Mouse (Mus musculus): ENCODE data around the gene Cers1. TPM values are rescaled to one million over a fixed set of nuclear protein-coding genes. Genes with fewer than 3 reads are reported as not detected.

Cers1 gene
- total RNA-seq, 1 experiment = 1.9 TPM

- TF ChIP-seq ZNF384 (IDR thresholded peaks at IDR 0.05; ENCODE audit: low read depth, low read length) (no peak), MAFK (IDR thresholded peaks at IDR 0.05; ENCODE audit: insufficient read depth, low read depth, low read length) (no peak), ZC3H11A (IDR thresholded peaks at IDR 0.05; ENCODE audit: borderline replicate concordance, low read depth, low read length) (no peak), HCFC1 (IDR thresholded peaks at IDR 0.05; ENCODE audit: borderline replicate concordance, insufficient read depth, low read length) (no peak), CHD2 (IDR thresholded peaks at IDR 0.05; ENCODE audit: low read depth, low read length) (no peak)
- Histone ChIP-seq H3K27ac (ENCODE audit: insufficient read depth, low read depth, low read length, poor library complexity, severe bottlenecking) (no peak overlapping the region), H3K36me3 (ENCODE audit: control insufficient read depth, insufficient read depth, low read length, poor library complexity, severe bottlenecking) (no peaks in the 10 kb centered on the region), H3K9me3 (ENCODE audit: control insufficient read depth, insufficient read depth, low read depth, low read length) (no peaks in the 10 kb centered on the region), H3K4me3 (ENCODE audit: insufficient read depth in 1 of 2, low read depth in 1 of 2, low read length in 2 of 2, poor library complexity in 1 of 2, severe bottlenecking in 1 of 2) (no peak overlapping the region), H3K9ac (ENCODE audit: insufficient read depth, low read depth, low read length, poor library complexity, severe bottlenecking) (no peak overlapping the region), H3K4me1 (ENCODE audit: control insufficient read depth in 2 of 2, insufficient read depth in 2 of 2, low read length in 2 of 2, poor library complexity in 1 of 2) (peaks cover 0 to 10% of the 10 kb centered on the region in 2 experiments; a peak in 1 of 4 replicates)
- no peak for DNase-seq (ENCODE audit: low read depth, low spot score)
- in situ Hi-C loops (cut with MboI; ENCODE audit: low sequenced_read_pairs in 2 of 2, unreplicated experiment in 2 of 2) = no loop called here
Observed at GRCm38 (mm10) chr8:70370476-70370875, 54.9 kb downstream of the Cers1 start.

- Histone ChIP-seq H3K4me3 (ENCODE audit: insufficient read depth in 1 of 2, low read depth in 1 of 2, low read length in 2 of 2, poor library complexity in 1 of 2, severe bottlenecking in 1 of 2) (no peak overlapping the region), H3K9me3 (ENCODE audit: control insufficient read depth, insufficient read depth, low read depth, low read length) (no peaks in the 10 kb centered on the region), H3K9ac (ENCODE audit: insufficient read depth, low read depth, low read length, poor library complexity, severe bottlenecking) (no peak overlapping the region), H3K4me1 (ENCODE audit: control insufficient read depth in 2 of 2, insufficient read depth in 2 of 2, low read length in 2 of 2, poor library complexity in 1 of 2) (peaks cover 0 to 20% of the 10 kb centered on the region in 2 experiments; a peak in 1 of 4 replicates), H3K27ac (ENCODE audit: insufficient read depth, low read depth, low read length, poor library complexity, severe bottlenecking) (no peak overlapping the region), H3K36me3 (ENCODE audit: control insufficient read depth, insufficient read depth, low read length, poor library complexity, severe bottlenecking) (no peaks in the 10 kb centered on the region)
- no peak for DNase-seq (ENCODE audit: low read depth, low spot score)
- in situ Hi-C loops (cut with MboI; ENCODE audit: low sequenced_read_pairs in 2 of 2, unreplicated experiment in 2 of 2) = no loop called here
- TF ChIP-seq HCFC1 (IDR thresholded peaks at IDR 0.05; ENCODE audit: borderline replicate concordance, insufficient read depth, low read length) = no peak
- TF ChIP-seq MAFK (IDR thresholded peaks at IDR 0.05; ENCODE audit: insufficient read depth, low read depth, low read length) = no peak
Observed at GRCm38 (mm10) chr8:70371951-70372350, 56.4 kb downstream of the Cers1 start.

- Histone ChIP-seq H3K27ac (ENCODE audit: insufficient read depth, low read depth, low read length, poor library complexity, severe bottlenecking) (no peak within 1 kb of the TSS), H3K9ac (ENCODE audit: insufficient read depth, low read depth, low read length, poor library complexity, severe bottlenecking) (peak within 1 kb of the TSS; percentile 47), H3K9me3 (ENCODE audit: control insufficient read depth, insufficient read depth, low read depth, low read length) (no peaks in the 10 kb centered on the region), H3K36me3 (ENCODE audit: control insufficient read depth, insufficient read depth, low read length, poor library complexity, severe bottlenecking) (no peaks in the 10 kb centered on the region), H3K4me1 (ENCODE audit: control insufficient read depth in 2 of 2, insufficient read depth in 2 of 2, low read length in 2 of 2, poor library complexity in 1 of 2) (peaks cover 0 to 20% of the 10 kb centered on the region in 2 experiments; a peak in 1 of 4 replicates), H3K4me3 (ENCODE audit: insufficient read depth in 1 of 2, low read depth in 1 of 2, low read length in 2 of 2, poor library complexity in 1 of 2, severe bottlenecking in 1 of 2) (peak within 1 kb of the TSS; percentile 85 to 92)
- in situ Hi-C loops (cut with MboI; ENCODE audit: low sequenced_read_pairs in 2 of 2, unreplicated experiment in 2 of 2) = no loop called here
- DNase-seq (ENCODE audit: low read depth, low spot score) = no peak
- no peak for TF ChIP-seq CHD2 (IDR thresholded peaks at IDR 0.05; ENCODE audit: low read depth, low read length)
- no peak for TF ChIP-seq ZC3H11A (IDR thresholded peaks at IDR 0.05; ENCODE audit: borderline replicate concordance, low read depth, low read length)
- no peak for TF ChIP-seq HCFC1 (IDR thresholded peaks at IDR 0.05; ENCODE audit: borderline replicate concordance, insufficient read depth, low read length)
- TF ChIP-seq ZNF384 (IDR thresholded peaks at IDR 0.05; ENCODE audit: low read depth, low read length) = no peak
- TF ChIP-seq MAFK (IDR thresholded peaks at IDR 0.05; ENCODE audit: insufficient read depth, low read depth, low read length) = no peak
Observed at GRCm38 (mm10) chr8:70373397-70374317, 58.1 kb downstream of the Cers1 start, which contains the start of gene Comp. Comp (plus strand) TSS chr8:70373558.

GRCm38 (mm10) chr8:70374318-70374927 is 58.8 kb downstream of the Cers1 start:
- Histone ChIP-seq H3K9me3 (ENCODE audit: control insufficient read depth, insufficient read depth, low read depth, low read length) (no peaks in the 10 kb centered on the region), H3K27ac (ENCODE audit: insufficient read depth, low read depth, low read length, poor library complexity, severe bottlenecking) (no peak overlapping the region), H3K4me1 (ENCODE audit: control insufficient read depth in 2 of 2, insufficient read depth in 2 of 2, low read length in 2 of 2, poor library complexity in 1 of 2) (peaks cover 0 to 20% of the 10 kb centered on the region in 2 experiments; a peak in 1 of 4 replicates), H3K4me3 (ENCODE audit: insufficient read depth in 1 of 2, low read depth in 1 of 2, low read length in 2 of 2, poor library complexity in 1 of 2, severe bottlenecking in 1 of 2) (peak overlapping the region; percentile 85 to 92), H3K9ac (ENCODE audit: insufficient read depth, low read depth, low read length, poor library complexity, severe bottlenecking) (peak overlapping the region; percentile 47), H3K36me3 (ENCODE audit: control insufficient read depth, insufficient read depth, low read length, poor library complexity, severe bottlenecking) (no peaks in the 10 kb centered on the region)
- TF ChIP-seq MAFK (IDR thresholded peaks at IDR 0.05; ENCODE audit: insufficient read depth, low read depth, low read length) (no peak), ZC3H11A (IDR thresholded peaks at IDR 0.05; ENCODE audit: borderline replicate concordance, low read depth, low read length) (no peak), CHD2 (IDR thresholded peaks at IDR 0.05; ENCODE audit: low read depth, low read length) (no peak), ZNF384 (IDR thresholded peaks at IDR 0.05; ENCODE audit: low read depth, low read length) (no peak), HCFC1 (IDR thresholded peaks at IDR 0.05; ENCODE audit: borderline replicate concordance, insufficient read depth, low read length) (0 out of 2 replicates have a peak, but pooled peaks have one; percentile 27)
- DNase-seq (ENCODE audit: low read depth, low spot score) = peak; percentile 76
- in situ Hi-C loops (cut with MboI; ENCODE audit: low sequenced_read_pairs in 2 of 2, unreplicated experiment in 2 of 2) = no loop called here
